Mouse (Mus musculus) kidney, embryonic 16.5 days (tissue): ENCODE measurements at regions not wholly inside any gene's neighbourhood (a gene's known extent, or its start where the extent isn't known, plus 50 kb on each side); places are given as distances from the start of the nearest gene placed in this dataset.
"Not testable (repeated sequence)": the region's sequence is repeated elsewhere in the genome, so short reads cannot be mapped to it uniquely, and the experiment has no call there.

Experiments
- ATAC-seq: fragments of 200-750 bp; cut with Nextera tagmentation; 2 replicates; pipeline ENCODE4 v1.8.0; 2017; ENCODE audit warnings: moderate TSS enrichment; ENCODE audit not compliant: low FRiP score, low TSS enrichment
- H3K27ac ChIP-seq: fragments of 300-500 bp; sonication (generic); 2 replicates; pipeline ENCODE4 v1.5.1; 2014; ENCODE audit warnings: low read length
- H3K27me3 ChIP-seq: fragments of 300-500 bp; sonication (generic); 2 replicates; pipeline ENCODE4 v1.6.1; 2014; ENCODE audit warnings: low read length, control low read depth, mixed read lengths; ENCODE audit not compliant: insufficient read depth
- H3K36me3 ChIP-seq: fragments of 300-500 bp; sonication (generic); 2 replicates; pipeline ENCODE4 v1.6.1; 2014; ENCODE audit warnings: low read length, control low read depth, mixed read lengths; ENCODE audit not compliant: insufficient read depth
- H3K4me1 ChIP-seq: fragments of 300-500 bp; sonication (generic); 2 replicates; pipeline ENCODE4 v1.6.1; 2014; ENCODE audit warnings: low read length, control low read depth, mixed read lengths; ENCODE audit not compliant: insufficient read depth
- H3K4me2 ChIP-seq: fragments of 300-500 bp; sonication (generic); replicated peaks from 2 replicates; pipeline ENCODE4 v1.6.1; 2014; ENCODE audit warnings: low read depth, low read length
- H3K4me3 ChIP-seq: fragments of 300-500 bp; sonication (generic); 2 replicates; pipeline ENCODE4 v1.5.1; 2014; ENCODE audit warnings: mild to moderate bottlenecking, low read length
- H3K9ac ChIP-seq: fragments of 300-500 bp; sonication (generic); replicated peaks from 2 replicates; pipeline ENCODE4 v1.6.1; 2014; ENCODE audit warnings: low read length
- H3K9me3 ChIP-seq: fragments of 300-500 bp; sonication (generic); 2 replicates; pipeline ENCODE4 v1.6.1; 2016; ENCODE audit warnings: low read length, control low read depth
- WGBS: fragments of 180-500 bp; shearing (Covaris S2); extraction: QIAGEN DNeasy Blood & Tissue Kit; methylation state at CpG from one replicate; pipeline ENCODE4 v1.1.7; 2014; 5-methylcytosine and 5-hydroxymethylcytosine counted together

GRCm38 (mm10) chr11:41261254-41261653, 506.1 kb upstream of the Ccng1 start:
- Histone ChIP-seq H3K36me3 (no peaks in the 10 kb centered on the region), H3K9me3 (no peaks in the 10 kb centered on the region), H3K4me1 (peaks cover 4% of the 10 kb centered on the region; the same call in 1 of the 2 replicates), H3K4me3 (no peak overlapping the region), H3K27me3 (no peaks in the 10 kb centered on the region), H3K4me2 (no peak overlapping the region), H3K9ac (no peak overlapping the region), H3K27ac (no peak overlapping the region)
- ATAC-seq = no peak
- 79% methylated on average over 4 of the region's 4 CpGs for WGBS

GRCm38 (mm10) chr11:41259915-41260619, 505.0 kb upstream of the Ccng1 start:
- H3K9ac ChIP-seq = no peak overlapping the region
- no peaks in the 10 kb centered on the region for H3K9me3 ChIP-seq
- H3K4me2 ChIP-seq = peak overlapping the region; percentile 21; the same call in 1 of the 2 replicates
- no peaks in the 10 kb centered on the region for H3K36me3 ChIP-seq
- no peak for ATAC-seq
- no peak overlapping the region for H3K27ac ChIP-seq
- WGBS = 42% methylated on average over 18 of the region's 18 CpGs
- no peaks in the 10 kb centered on the region for H3K27me3 ChIP-seq
- H3K4me1 ChIP-seq = peaks cover 4% of the 10 kb centered on the region; the same call in 1 of the 2 replicates
- no peak overlapping the region for H3K4me3 ChIP-seq

- H3K27ac ChIP-seq, H3K27me3 ChIP-seq, H3K4me3 ChIP-seq, H3K9ac ChIP-seq, ATAC-seq, H3K4me1 ChIP-seq, H3K9me3 ChIP-seq, H3K36me3 ChIP-seq: not testable (repeated sequence)
- 0 out of 2 replicates have a peak overlapping the region, but pooled peaks have one; percentile 10 for H3K4me2 ChIP-seq
- WGBS = 46% methylated on average over 3 of the region's 3 CpGs
Measured at GRCm38 (mm10) chr11:41214501-41214900, 459.4 kb upstream of the Ccng1 start.

GRCm38 (mm10) chr11:41202228-41202627, 447.1 kb upstream of the Ccng1 start:
- Histone ChIP-seq H3K9ac (no peak overlapping the region), H3K4me1 (no peaks in the 10 kb centered on the region), H3K4me3 (no peak overlapping the region), H3K27me3 (no peaks in the 10 kb centered on the region), H3K9me3 (no peaks in the 10 kb centered on the region), H3K27ac (no peak overlapping the region), H3K36me3 (no peaks in the 10 kb centered on the region), H3K4me2 (no peak overlapping the region)
- no peak for ATAC-seq
- WGBS = 95% methylated on average over 1 of the region's 1 CpGs

- no peaks in the 10 kb centered on the region for H3K9me3 ChIP-seq
- ATAC-seq = no peak
- H3K4me2 ChIP-seq = no peak overlapping the region
- 80% methylated on average over 3 of the region's 3 CpGs for WGBS
- H3K9ac ChIP-seq = no peak overlapping the region
- H3K27ac ChIP-seq = no peak overlapping the region
- no peaks in the 10 kb centered on the region for H3K27me3 ChIP-seq
- no peaks in the 10 kb centered on the region for H3K36me3 ChIP-seq
- no peak overlapping the region for H3K4me3 ChIP-seq
- H3K4me1 ChIP-seq = no peaks in the 10 kb centered on the region
Measured at GRCm38 (mm10) chr11:41193981-41194380, 438.9 kb upstream of the Ccng1 start.

GRCm38 (mm10) chr11:41160492-41161175, 405.5 kb upstream of the Ccng1 start:
- ATAC-seq = no peak
- H3K36me3 ChIP-seq = no peaks in the 10 kb centered on the region
- H3K27ac ChIP-seq = no peak overlapping the region
- H3K27me3 ChIP-seq = no peaks in the 10 kb centered on the region
- H3K9me3 ChIP-seq = no peaks in the 10 kb centered on the region
- H3K9ac ChIP-seq = no peak overlapping the region
- WGBS = 55% methylated on average over 2 of the region's 2 CpGs
- H3K4me1 ChIP-seq = no peaks in the 10 kb centered on the region
- no peak overlapping the region for H3K4me2 ChIP-seq
- no peak overlapping the region for H3K4me3 ChIP-seq

- 89% methylated on average over 1 of the region's 1 CpGs for WGBS
- H3K36me3 ChIP-seq = no peaks in the 10 kb centered on the region
- H3K4me3 ChIP-seq = no peak overlapping the region
- no peak for ATAC-seq
- H3K27ac ChIP-seq = no peak overlapping the region
- H3K4me1 ChIP-seq = no peaks in the 10 kb centered on the region
- H3K27me3 ChIP-seq = no peaks in the 10 kb centered on the region
- H3K4me2 ChIP-seq = no peak overlapping the region
- no peak overlapping the region for H3K9ac ChIP-seq
- no peaks in the 10 kb centered on the region for H3K9me3 ChIP-seq
Measured at GRCm38 (mm10) chr11:41159927-41160326, 404.8 kb upstream of the Ccng1 start.

- Histone ChIP-seq H3K4me1 (no peaks in the 10 kb centered on the region), H3K36me3 (no peaks in the 10 kb centered on the region), H3K9me3 (no peaks in the 10 kb centered on the region), H3K27me3 (no peaks in the 10 kb centered on the region), H3K4me2 (no peak overlapping the region), H3K9ac (no peak overlapping the region), H3K4me3 (no peak overlapping the region), H3K27ac (no peak overlapping the region)
- WGBS = 80% methylated on average over 4 of the region's 4 CpGs
- ATAC-seq = no peak
Measured at GRCm38 (mm10) chr11:41158761-41159596, 403.9 kb upstream of the Ccng1 start.

GRCm38 (mm10) chr11:41157321-41157720, 402.2 kb upstream of the Ccng1 start:
- Histone ChIP-seq H3K4me1 (no peaks in the 10 kb centered on the region), H3K4me2 (no peak overlapping the region), H3K4me3 (no peak overlapping the region), H3K9ac (no peak overlapping the region), H3K27me3 (no peaks in the 10 kb centered on the region), H3K9me3 (no peaks in the 10 kb centered on the region), H3K36me3 (no peaks in the 10 kb centered on the region), H3K27ac (no peak overlapping the region)
- 92% methylated on average over 11 of the region's 11 CpGs for WGBS
- no peak for ATAC-seq
